Mouse (Mus musculus) midbrain, embryonic 13.5 days (tissue): ENCODE measurements around the gene Ndufs2. TPM values are rescaled to one million over a fixed set of nuclear protein-coding genes. Genes with fewer than 3 reads are reported as not detected.

Experiments
- ATAC-seq: fragments of 200-750 bp; cut with Nextera tagmentation; 2 replicates; pipeline ENCODE4 v1.8.0; 2017; ENCODE audit warnings: mild to moderate bottlenecking, moderate TSS enrichment, moderate library complexity
- H3K27ac ChIP-seq: fragments of 300-500 bp; sonication (generic); 2 replicates; pipeline ENCODE4 v1.5.1; 2015; ENCODE audit warnings: inconsistent platforms, mild to moderate bottlenecking, moderate library complexity
- H3K27me3 ChIP-seq: fragments of 300-500 bp; sonication (generic); 2 replicates; pipeline ENCODE4 v1.6.1; 2015; ENCODE audit warnings: mild to moderate bottlenecking, inconsistent platforms
- H3K36me3 ChIP-seq: fragments of 300-500 bp; sonication (generic); 2 replicates; pipeline ENCODE4 v1.6.1; 2015; ENCODE audit warnings: mild to moderate bottlenecking, inconsistent platforms
- H3K4me1 ChIP-seq: fragments of 300-500 bp; sonication (generic); replicated peaks from 2 replicates; pipeline ENCODE4 v1.6.1; 2015; ENCODE audit warnings: inconsistent platforms
- H3K4me2 ChIP-seq: fragments of 300-500 bp; sonication (generic); replicated peaks from 2 replicates; pipeline ENCODE4 v1.6.1; 2015; ENCODE audit warnings: moderate library complexity, mild to moderate bottlenecking, inconsistent platforms
- H3K4me3 ChIP-seq: fragments of 300-500 bp; sonication (generic); replicated peaks from 2 replicates; pipeline ENCODE4 v1.5.1; 2015; ENCODE audit warnings: mild to moderate bottlenecking, inconsistent platforms
- H3K9ac ChIP-seq: fragments of 300-500 bp; sonication (generic); replicated peaks from 2 replicates; pipeline ENCODE4 v1.6.1; 2015; ENCODE audit warnings: mild to moderate bottlenecking, inconsistent platforms
- H3K9me3 ChIP-seq: fragments of 300-500 bp; sonication (generic); 2 replicates; pipeline ENCODE4 v1.6.1; 2016; ENCODE audit warnings: mild to moderate bottlenecking, inconsistent platforms
- WGBS: fragments of 180-500 bp; shearing (Covaris S2); methylation state at CpG from one replicate; pipeline ENCODE4 v1.1.7; 2015; 5-methylcytosine and 5-hydroxymethylcytosine counted together
- polyA plus RNA-seq: library from polyadenylated mRNA; unstranded; fragments of >200 nt; fragmentation: Nextera tagmentation; extraction: Ambion mirVana; gene quantifications from 2 replicates; pipeline ENCODE4 v1.2.1, GENCODE M21; 2015

The Ndufs2 gene
- polyA plus RNA-seq, 1 experiment from 2014 or later, result 234 TPM

GRCm38 (mm10) chr1:171284491-171284890 lies 33.3 kb upstream of the Ndufs2 start:
- no peak overlapping the region for H3K9ac ChIP-seq
- peaks cover 54% of the 10 kb centered on the region for H3K4me1 ChIP-seq
- 93% methylated on average over 15 of the region's 15 CpGs for WGBS
- H3K4me2 ChIP-seq, result no peak overlapping the region
- no peaks in the 10 kb centered on the region for H3K27me3 ChIP-seq
- peaks cover 55% of the 10 kb centered on the region for H3K36me3 ChIP-seq
- no peak for ATAC-seq
- no peaks in the 10 kb centered on the region for H3K9me3 ChIP-seq
- no peak overlapping the region for H3K4me3 ChIP-seq
- H3K27ac ChIP-seq, result no peak overlapping the region

GRCm38 (mm10) chr1:171283188-171284160 lies 32.3 kb upstream of the Ndufs2 start:
- no peak for ATAC-seq
- peaks cover 56% of the 10 kb centered on the region for H3K4me1 ChIP-seq
- 94% methylated on average over 18 of the region's 18 CpGs for WGBS

GRCm38 (mm10) chr1:171282086-171282805 lies 31.1 kb upstream of the Ndufs2 start:
- peak overlapping the region; percentile 66 for H3K4me3 ChIP-seq
- H3K4me2 ChIP-seq, result peak overlapping the region; percentile 63
- no peak overlapping the region for H3K9ac ChIP-seq
- ATAC-seq, result no peak
- H3K9me3 ChIP-seq, result no peaks in the 10 kb centered on the region
- H3K27ac ChIP-seq, result peak overlapping the region; percentile 75; the same call in 1 of the 2 replicates
- no peaks in the 10 kb centered on the region for H3K27me3 ChIP-seq
- H3K4me1 ChIP-seq, result peaks cover 50% of the 10 kb centered on the region
- H3K36me3 ChIP-seq, result peaks cover 58% of the 10 kb centered on the region
- WGBS, result 76% methylated on average over 18 of the region's 18 CpGs

More at GRCm38 (mm10) chr1:171283188-171284160, 32.3 kb upstream of the Ndufs2 start:
- no peaks in the 10 kb centered on the region for H3K27me3 ChIP-seq
- no peaks in the 10 kb centered on the region for H3K9me3 ChIP-seq
- no peak overlapping the region for H3K4me2 ChIP-seq
- H3K27ac ChIP-seq, result no peak overlapping the region
- H3K9ac ChIP-seq, result no peak overlapping the region
- H3K36me3 ChIP-seq, result peaks cover 48% of the 10 kb centered on the region
- no peak overlapping the region for H3K4me3 ChIP-seq

- H3K27ac ChIP-seq, result peak overlapping the region; percentile 75
- peaks cover 43% of the 10 kb centered on the region for H3K4me1 ChIP-seq
- H3K4me2 ChIP-seq, result peak overlapping the region; percentile 63
- H3K27me3 ChIP-seq, result no peaks in the 10 kb centered on the region
- peak overlapping the region; percentile 52 for H3K9ac ChIP-seq
- WGBS, result 0% methylated on average over 10 of the region's 10 CpGs
- H3K9me3 ChIP-seq, result no peaks in the 10 kb centered on the region
- ATAC-seq, result peak; percentile 56
- H3K36me3 ChIP-seq, result peaks cover 63% of the 10 kb centered on the region
- peak overlapping the region; percentile 66 for H3K4me3 ChIP-seq
Observed at GRCm38 (mm10) chr1:171281528-171281923, 30.3 kb upstream of the Ndufs2 start.

GRCm38 (mm10) chr1:171280916-171281527 lies 29.8 kb upstream of the Ndufs2 start, which contains the start of gene Ppox:
Ppox (minus strand) TSS chr1:171281186.
- H3K36me3 ChIP-seq, result peaks cover 63% of the 10 kb centered on the region
- peak; percentile 98 for ATAC-seq
- under 1% methylated on average over 26 of the region's 26 CpGs for WGBS

GRCm38 (mm10) chr1:171280250-171280915 lies 29.2 kb upstream of the Ndufs2 start:
- ATAC-seq, result peak; percentile 28
- peak overlapping the region; percentile 91 for H3K4me2 ChIP-seq
- no peaks in the 10 kb centered on the region for H3K27me3 ChIP-seq
- peak overlapping the region; percentile 78 for H3K9ac ChIP-seq
- WGBS, result 2% methylated on average over 25 of the region's 25 CpGs
- peaks cover 64% of the 10 kb centered on the region for H3K36me3 ChIP-seq
- H3K27ac ChIP-seq, result no peak overlapping the region
- H3K4me3 ChIP-seq, result peak overlapping the region; percentile 66
- peaks cover 31% of the 10 kb centered on the region for H3K4me1 ChIP-seq
- H3K9me3 ChIP-seq, result no peaks in the 10 kb centered on the region

More at GRCm38 (mm10) chr1:171280916-171281527, 29.8 kb upstream of the Ndufs2 start, which contains the start of gene Ppox:
- Histone ChIP-seq H3K4me2 (peak within 1 kb of the TSS; percentile 91), H3K4me3 (peak within 1 kb of the TSS; percentile 66), H3K27ac (peak within 1 kb of the TSS; percentile 75), H3K27me3 (no peaks in the 10 kb centered on the region), H3K9me3 (no peaks in the 10 kb centered on the region), H3K9ac (peak within 1 kb of the TSS; percentile 78), H3K4me1 (peaks cover 38% of the 10 kb centered on the region)

GRCm38 (mm10) chr1:171279721-171280120 lies 28.5 kb upstream of the Ndufs2 start:
- WGBS, result 58% methylated on average over 5 of the region's 5 CpGs
- H3K9ac ChIP-seq, result peak overlapping the region; percentile 78

GRCm38 (mm10) chr1:171279012-171279705 lies 28.0 kb upstream of the Ndufs2 start:
- H3K27ac ChIP-seq, result no peak overlapping the region
- peaks cover 64% of the 10 kb centered on the region for H3K36me3 ChIP-seq
- 91% methylated on average over 14 of the region's 14 CpGs for WGBS

More at GRCm38 (mm10) chr1:171279721-171280120, 28.5 kb upstream of the Ndufs2 start:
- Histone ChIP-seq H3K4me1 (peaks cover 28% of the 10 kb centered on the region), H3K4me3 (peak overlapping the region; percentile 66), H3K9me3 (no peaks in the 10 kb centered on the region), H3K4me2 (peak overlapping the region; percentile 91), H3K36me3 (peaks cover 64% of the 10 kb centered on the region), H3K27ac (no peak overlapping the region), H3K27me3 (no peaks in the 10 kb centered on the region)
- no peak for ATAC-seq

GRCm38 (mm10) chr1:171278436-171278835 lies 27.2 kb upstream of the Ndufs2 start:
- Histone ChIP-seq H3K4me3 (no peak overlapping the region), H3K36me3 (peaks cover 64% of the 10 kb centered on the region), H3K27ac (no peak overlapping the region), H3K4me2 (no peak overlapping the region), H3K4me1 (peaks cover 25% of the 10 kb centered on the region), H3K9ac (no peak overlapping the region), H3K9me3 (no peaks in the 10 kb centered on the region), H3K27me3 (no peaks in the 10 kb centered on the region)
- WGBS, result 98% methylated on average over 8 of the region's 8 CpGs
- no peak for ATAC-seq

More at GRCm38 (mm10) chr1:171279012-171279705, 28.0 kb upstream of the Ndufs2 start:
- Histone ChIP-seq H3K4me3 (no peak overlapping the region), H3K4me2 (peak overlapping the region; percentile 91; the same call in 1 of the 2 replicates), H3K27me3 (no peaks in the 10 kb centered on the region), H3K4me1 (peaks cover 25% of the 10 kb centered on the region), H3K9me3 (no peaks in the 10 kb centered on the region), H3K9ac (peak overlapping the region; percentile 78)
- ATAC-seq, result no peak

GRCm38 (mm10) chr1:171277736-171278135 lies 26.5 kb upstream of the Ndufs2 start:
- no peak overlapping the region for H3K4me3 ChIP-seq
- peaks cover 25% of the 10 kb centered on the region for H3K4me1 ChIP-seq
- no peak overlapping the region for H3K4me2 ChIP-seq
- no peaks in the 10 kb centered on the region for H3K9me3 ChIP-seq
- H3K36me3 ChIP-seq, result peaks cover 67% of the 10 kb centered on the region
- no peak overlapping the region for H3K27ac ChIP-seq
- 88% methylated on average over 10 of the region's 10 CpGs for WGBS
- no peak for ATAC-seq
- no peaks in the 10 kb centered on the region for H3K27me3 ChIP-seq
- H3K9ac ChIP-seq, result no peak overlapping the region
